Mouse (Mus musculus): Measurements from ENCODE around the gene Kcp. TPM values are rescaled to one million over a fixed set of nuclear protein-coding genes. Genes with fewer than 3 reads are reported as not detected.

Gene Kcp
- polyA plus RNA-seq, 1 experiment from 2014 or later = 32.8 TPM

GRCm38 (mm10) chr6:29537221-29537620 lies 29.5 kb upstream of the Kcp start:
- H3K4me2 ChIP-seq (replicated peaks; ENCODE audit: low read depth, low read length) = no peak overlapping the region
- WGBS = 92% methylated on average over 3 of the region's 3 CpGs
- no peak for ATAC-seq (ENCODE audit: low FRiP score, low TSS enrichment)
- no peaks in the 10 kb centered on the region for H3K9me3 ChIP-seq (ENCODE audit: control insufficient read depth, low read length)
- H3K27me3 ChIP-seq (ENCODE audit: control insufficient read depth, insufficient read depth, low read length) = no peaks in the 10 kb centered on the region; the same call in 1 of the 2 replicates
- peaks cover 17% of the 10 kb centered on the region for H3K36me3 ChIP-seq (ENCODE audit: control insufficient read depth, insufficient read depth, low read length)
- H3K27ac ChIP-seq (ENCODE audit: low read depth, low read length) = no peak overlapping the region
- H3K4me1 ChIP-seq (ENCODE audit: control insufficient read depth, insufficient read depth, low read length) = no peaks in the 10 kb centered on the region
- H3K9ac ChIP-seq (ENCODE audit: low read depth, low read length) = no peak overlapping the region
- no peak overlapping the region for H3K4me3 ChIP-seq (ENCODE audit: low read length)

- Histone ChIP-seq H3K4me3 (ENCODE audit: low read length) (no peak overlapping the region), H3K9ac (ENCODE audit: low read depth, low read length) (no peak overlapping the region; the same call in 1 of the 2 replicates), H3K27me3 (ENCODE audit: control insufficient read depth, insufficient read depth, low read length) (no peaks in the 10 kb centered on the region; the same call in 1 of the 2 replicates), H3K9me3 (ENCODE audit: control insufficient read depth, low read length) (no peaks in the 10 kb centered on the region), H3K27ac (ENCODE audit: low read depth, low read length) (no peak overlapping the region), H3K4me2 (replicated peaks; ENCODE audit: low read depth, low read length) (no peak overlapping the region), H3K36me3 (ENCODE audit: control insufficient read depth, insufficient read depth, low read length) (peaks cover 12% of the 10 kb centered on the region), H3K4me1 (ENCODE audit: control insufficient read depth, insufficient read depth, low read length) (no peaks in the 10 kb centered on the region)
- 67% methylated on average over 4 of the region's 4 CpGs for WGBS
- ATAC-seq (ENCODE audit: low FRiP score, low TSS enrichment) = 0 out of 2 replicates have a peak, but pooled peaks have one; percentile 46
Measured at GRCm38 (mm10) chr6:29536651-29537193, 29.0 kb upstream of the Kcp start.

GRCm38 (mm10) chr6:29535316-29535715 lies 27.6 kb upstream of the Kcp start:
- Histone ChIP-seq H3K9me3 (ENCODE audit: control insufficient read depth, low read length) (no peaks in the 10 kb centered on the region), H3K4me3 (ENCODE audit: low read length) (no peak overlapping the region), H3K4me1 (ENCODE audit: control insufficient read depth, insufficient read depth, low read length) (no peaks in the 10 kb centered on the region), H3K27ac (ENCODE audit: low read depth, low read length) (no peak overlapping the region), H3K27me3 (ENCODE audit: control insufficient read depth, insufficient read depth, low read length) (no peaks in the 10 kb centered on the region; the same call in 1 of the 2 replicates), H3K9ac (ENCODE audit: low read depth, low read length) (no peak overlapping the region; the same call in 1 of the 2 replicates), H3K36me3 (ENCODE audit: control insufficient read depth, insufficient read depth, low read length) (peaks cover 9% of the 10 kb centered on the region; the same call in 1 of the 2 replicates), H3K4me2 (replicated peaks; ENCODE audit: low read depth, low read length) (no peak overlapping the region)
- ATAC-seq (ENCODE audit: low FRiP score, low TSS enrichment) = peak; percentile 51; the same call in 1 of the 2 replicates
- 40% methylated on average over 6 of the region's 6 CpGs for WGBS

- H3K36me3 ChIP-seq (ENCODE audit: control insufficient read depth, insufficient read depth, low read length) = no peaks in the 10 kb centered on the region
- H3K9ac ChIP-seq (ENCODE audit: low read depth, low read length) = no peak overlapping the region
- H3K4me3 ChIP-seq (ENCODE audit: low read length) = no peak overlapping the region
- no peak for ATAC-seq (ENCODE audit: low FRiP score, low TSS enrichment)
- H3K4me2 ChIP-seq (replicated peaks; ENCODE audit: low read depth, low read length) = no peak overlapping the region
- no peak overlapping the region for H3K27ac ChIP-seq (ENCODE audit: low read depth, low read length)
- no peaks in the 10 kb centered on the region for H3K9me3 ChIP-seq (ENCODE audit: control insufficient read depth, low read length)
- 56% methylated on average over 4 of the region's 4 CpGs for WGBS
- H3K27me3 ChIP-seq (ENCODE audit: control insufficient read depth, insufficient read depth, low read length) = peaks cover 31% of the 10 kb centered on the region
- peaks cover 19% of the 10 kb centered on the region for H3K4me1 ChIP-seq (ENCODE audit: control insufficient read depth, insufficient read depth, low read length)
Measured at GRCm38 (mm10) chr6:29530050-29530449, 22.3 kb upstream of the Kcp start.

DNA sequence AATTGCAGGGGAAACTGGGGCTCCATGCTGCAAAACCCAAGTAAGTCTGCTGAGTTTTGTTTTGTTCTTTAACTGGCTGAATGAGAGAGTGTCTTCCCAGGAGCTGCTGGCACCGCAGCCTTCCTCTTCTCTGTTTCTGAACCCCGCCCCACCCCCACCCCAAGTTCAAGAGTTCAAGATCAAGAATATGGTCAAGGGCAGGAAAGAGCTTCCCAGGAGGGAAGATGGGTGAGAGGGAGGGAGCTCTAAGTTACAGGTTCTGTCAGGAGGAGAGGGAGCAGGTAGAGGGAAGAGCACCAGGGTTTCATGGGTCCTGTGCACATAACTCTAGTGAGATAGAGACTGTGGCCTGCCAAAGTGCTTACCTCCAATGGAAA lies 21.7 kb upstream of the Kcp start:
- Histone ChIP-seq H3K27ac (ENCODE audit: low read depth, low read length) (no peak overlapping the region), H3K9ac (ENCODE audit: low read depth, low read length) (no peak overlapping the region), H3K4me1 (ENCODE audit: control insufficient read depth, insufficient read depth, low read length) (peaks cover 20% of the 10 kb centered on the region), H3K27me3 (ENCODE audit: control insufficient read depth, insufficient read depth, low read length) (peaks cover 31% of the 10 kb centered on the region), H3K9me3 (ENCODE audit: control insufficient read depth, low read length) (no peaks in the 10 kb centered on the region), H3K4me3 (ENCODE audit: low read length) (0 out of 2 replicates have a peak overlapping the region, but pooled peaks have one; percentile 4), H3K36me3 (ENCODE audit: control insufficient read depth, insufficient read depth, low read length) (no peaks in the 10 kb centered on the region), H3K4me2 (replicated peaks; ENCODE audit: low read depth, low read length) (no peak overlapping the region; the same call in 1 of the 2 replicates)
- 39% methylated on average over 2 of the region's 2 CpGs for WGBS
- no peak for ATAC-seq (ENCODE audit: low FRiP score, low TSS enrichment)

DNA sequence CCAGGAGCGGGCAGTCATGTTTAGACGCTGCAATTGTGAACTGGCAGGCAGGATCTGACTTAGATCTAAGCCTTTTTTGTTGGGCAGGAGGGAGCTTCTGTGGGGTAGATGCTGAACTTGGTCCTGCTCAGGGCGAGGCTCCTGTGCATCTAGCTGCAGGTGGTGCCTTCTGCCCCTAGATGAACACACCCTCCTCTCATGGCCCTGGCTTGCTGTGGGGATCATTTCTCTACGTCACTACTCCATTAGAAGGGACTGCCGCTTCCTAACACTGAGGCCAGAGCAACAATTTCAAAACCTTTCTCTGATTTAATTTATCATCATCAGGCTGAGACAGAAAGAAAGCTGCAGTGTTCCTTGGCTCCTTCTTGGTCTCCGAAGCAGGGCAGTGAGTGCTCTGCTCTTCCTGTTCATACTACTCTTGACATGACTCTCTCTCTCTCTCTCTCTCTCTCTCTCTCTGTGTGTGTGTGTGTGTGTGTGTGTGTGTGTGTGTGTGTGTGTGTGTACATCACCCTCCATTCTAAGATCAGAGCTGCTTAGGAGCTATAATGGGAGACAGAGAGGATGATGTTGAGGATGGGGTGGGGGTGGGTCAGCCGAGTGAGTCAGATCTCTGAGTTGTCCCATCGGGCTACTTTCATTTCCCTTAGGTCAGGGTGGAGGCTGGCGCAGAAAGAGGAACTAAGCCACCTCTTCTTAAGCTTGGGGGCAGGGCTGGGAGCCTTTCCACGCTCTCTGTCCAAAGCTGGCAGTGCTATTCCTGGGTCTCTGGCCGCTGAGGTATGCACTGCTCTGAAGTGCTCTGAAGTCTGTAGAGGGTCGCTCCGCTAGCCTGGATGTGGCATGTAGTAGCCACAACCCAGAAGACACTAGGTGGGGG lies 21.1 kb upstream of the Kcp start:
- Histone ChIP-seq H3K9me3 (ENCODE audit: control insufficient read depth, low read length) (no peaks in the 10 kb centered on the region), H3K27ac (ENCODE audit: low read depth, low read length) (no peak overlapping the region), H3K9ac (ENCODE audit: low read depth, low read length) (no peak overlapping the region), H3K36me3 (ENCODE audit: control insufficient read depth, insufficient read depth, low read length) (no peaks in the 10 kb centered on the region), H3K4me3 (ENCODE audit: low read length) (0 out of 2 replicates have a peak overlapping the region, but pooled peaks have one; percentile 56), H3K27me3 (ENCODE audit: control insufficient read depth, insufficient read depth, low read length) (peaks cover 31% of the 10 kb centered on the region), H3K4me2 (replicated peaks; ENCODE audit: low read depth, low read length) (peak overlapping the region; percentile 19), H3K4me1 (ENCODE audit: control insufficient read depth, insufficient read depth, low read length) (peaks cover 26% of the 10 kb centered on the region)
- WGBS = 27% methylated on average over 13 of the region's 13 CpGs
- no peak for ATAC-seq (ENCODE audit: low FRiP score, low TSS enrichment)

GRCm38 (mm10) chr6:29528165-29528505 lies 20.4 kb upstream of the Kcp start:
- Histone ChIP-seq H3K27ac (ENCODE audit: low read depth, low read length) (no peak overlapping the region), H3K9me3 (ENCODE audit: control insufficient read depth, low read length) (no peaks in the 10 kb centered on the region), H3K4me2 (replicated peaks; ENCODE audit: low read depth, low read length) (peak overlapping the region; percentile 100), H3K27me3 (ENCODE audit: control insufficient read depth, insufficient read depth, low read length) (peaks cover 31% of the 10 kb centered on the region), H3K9ac (ENCODE audit: low read depth, low read length) (no peak overlapping the region), H3K4me3 (ENCODE audit: low read length) (peak overlapping the region; percentile 56), H3K4me1 (ENCODE audit: control insufficient read depth, insufficient read depth, low read length) (peaks cover 30% of the 10 kb centered on the region), H3K36me3 (ENCODE audit: control insufficient read depth, insufficient read depth, low read length) (no peaks in the 10 kb centered on the region)
- ATAC-seq (ENCODE audit: low FRiP score, low TSS enrichment) = no peak
- WGBS = 13% methylated on average over 8 of the region's 8 CpGs

DNA sequence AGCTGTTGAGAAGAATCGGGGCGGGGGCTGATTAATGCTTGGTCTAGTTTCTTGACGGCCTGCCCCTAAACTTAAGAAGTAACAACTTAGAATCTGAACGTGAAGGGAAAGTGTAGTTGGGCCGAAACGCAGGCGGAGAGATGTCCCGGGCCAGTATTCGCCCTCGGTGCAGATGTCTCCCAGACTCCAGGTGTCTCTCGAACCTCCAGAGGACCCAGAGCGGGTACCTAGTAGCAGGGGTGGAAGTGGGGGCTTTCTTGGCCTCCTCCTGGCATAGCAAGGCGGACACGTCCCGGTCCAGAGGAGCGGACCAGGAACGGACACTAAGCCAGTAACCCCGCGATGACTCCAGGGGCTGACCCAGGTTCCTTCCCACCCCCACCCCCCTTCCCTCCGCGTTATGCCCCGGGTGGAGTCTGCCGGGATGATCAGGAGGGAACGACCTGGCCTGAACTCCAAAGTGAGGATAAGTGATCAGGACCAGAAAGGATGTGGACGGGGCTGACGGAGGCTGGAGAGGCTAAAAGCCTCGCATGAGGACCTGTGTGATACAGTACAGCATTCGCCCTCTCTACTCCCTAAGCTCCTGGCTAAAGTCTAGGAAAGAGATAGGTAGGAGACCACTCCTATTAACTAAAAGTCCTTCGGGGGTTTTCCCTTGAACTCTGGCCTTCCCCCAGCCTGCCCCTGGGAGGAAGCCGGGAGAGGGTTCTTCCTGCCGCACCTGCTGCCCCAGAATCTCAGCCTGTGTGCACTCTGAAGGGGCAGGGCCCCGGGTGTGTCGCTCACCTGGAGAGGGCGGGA lies 19.8 kb upstream of the Kcp start:
- Histone ChIP-seq H3K9me3 (ENCODE audit: control insufficient read depth, low read length) (no peaks in the 10 kb centered on the region), H3K9ac (ENCODE audit: low read depth, low read length) (peak overlapping the region; percentile 65; the same call in 1 of the 2 replicates), H3K27ac (ENCODE audit: low read depth, low read length) (no peak overlapping the region), H3K4me3 (ENCODE audit: low read length) (peak overlapping the region; percentile 56), H3K4me2 (replicated peaks; ENCODE audit: low read depth, low read length) (peak overlapping the region; percentile 100), H3K4me1 (ENCODE audit: control insufficient read depth, insufficient read depth, low read length) (peaks cover 30% of the 10 kb centered on the region), H3K36me3 (ENCODE audit: control insufficient read depth, insufficient read depth, low read length) (no peaks in the 10 kb centered on the region), H3K27me3 (ENCODE audit: control insufficient read depth, insufficient read depth, low read length) (peaks cover 31% of the 10 kb centered on the region)
- ATAC-seq (ENCODE audit: low FRiP score, low TSS enrichment) = no peak
- 2% methylated on average over 34 of the region's 34 CpGs for WGBS
